Mouse (Mus musculus) heart, postnatal 14 days (tissue): ENCODE measurements around the gene Vav1. TPM values are rescaled to one million over a fixed set of nuclear protein-coding genes. Genes with fewer than 3 reads are reported as not detected.

ENCODE experiments used
- total RNA-seq, 2 experiments: library from RNA; stranded (reverse); gene quantifications; 2 replicates each; pipeline ENCODE4 v1.2.3; 2021

Gene Vav1
- total RNA-seq, 2 experiments from 2014 or later = 2.2 to 5.5 TPM

Other genes starting within 250 kb of the Vav1 start
- 10 to 100 TPM; 54.7 to 56.7 TPM for gene Khsrp, start 247.6 kb upstream of the Vav1 start, total RNA-seq
- not detected for gene Slc25a41, start 237.4 kb upstream of the Vav1 start, total RNA-seq
- gene Crb3, start 220.0 kb upstream of the Vav1 start, total RNA-seq = under 1 TPM; 0.22 to 0.29 TPM
- gene Slc25a23, start 219.2 kb upstream of the Vav1 start, total RNA-seq = 10 to 100 TPM; 69.3 to 73.8 TPM
- 1 to 10 TPM; 2.0 TPM for gene Dennd1c, start 200.6 kb upstream of the Vav1 start, total RNA-seq
- 1 to 10 TPM; 3.3 to 3.9 TPM for gene Tubb4a, start 191.3 kb upstream of the Vav1 start, total RNA-seq
- gene Tnfsf9, start 173.8 kb upstream of the Vav1 start, total RNA-seq = under 1 TPM; 0.36 to 0.44 TPM
- gene Cd70, start 129.3 kb upstream of the Vav1 start, total RNA-seq = not detected
- under 1 TPM in 1 of 2 experiments, not detected in 1; 0.22 TPM for gene Tnfsf14, start 84.9 kb upstream of the Vav1 start, total RNA-seq
- gene C3, start 51.0 kb upstream of the Vav1 start, total RNA-seq = 10 to 100 TPM; 47.9 to 65.0 TPM
- 10 to 100 TPM; 25.9 to 26.8 TPM for gene Gpr108, start 30.7 kb upstream of the Vav1 start, total RNA-seq
- 10 to 100 TPM; 72.3 to 77.5 TPM for gene Trip10, start 29.6 kb upstream of the Vav1 start, total RNA-seq
- 1 to 10 TPM; 8.2 to 8.3 TPM for gene Adgre1, start 79.6 kb downstream of the Vav1 start, total RNA-seq